Mouse (Mus musculus): ENCODE measurements at regions not wholly inside any gene's neighbourhood (a gene's known extent, or its start where the extent isn't known, plus 50 kb on each side); places are given as distances from the start of the nearest gene placed in this dataset.

- no peak for DNase-seq (ENCODE audit: low spot score)
These were observed 199.1 kb upstream of the Maf start for GRCm38 (mm10) chr8:115906650-115907049.

GRCm38 (mm10) chr8:115903853-115904420, 196.3 kb upstream of the Maf start:
- no peak for DNase-seq (ENCODE audit: low spot score)

GRCm38 (mm10) chr8:115897521-115898178, 190.1 kb upstream of the Maf start:
- no peak for DNase-seq (ENCODE audit: low spot score)

GRCm38 (mm10) chr8:115897086-115897485, 189.5 kb upstream of the Maf start:
- DNase-seq (ENCODE audit: low spot score) = no peak

- DNase-seq (ENCODE audit: low spot score) = no peak
These were observed 188.5 kb upstream of the Maf start for GRCm38 (mm10) chr8:115896066-115896465.

- no peak for DNase-seq (ENCODE audit: low spot score)
These were observed 180.7 kb upstream of the Maf start for GRCm38 (mm10) chr8:115888278-115888677.

- no peak for DNase-seq (ENCODE audit: low spot score)
These were observed 177.6 kb upstream of the Maf start for GRCm38 (mm10) chr8:115885121-115885743.

GRCm38 (mm10) chr8:115883808-115884207, 176.2 kb upstream of the Maf start:
- DNase-seq (ENCODE audit: low spot score) = no peak

- DNase-seq (ENCODE audit: low spot score) = no peak
These were observed 174.3 kb upstream of the Maf start for GRCm38 (mm10) chr8:115881881-115882280.

- no peak for DNase-seq (ENCODE audit: low spot score)
These were observed 167.2 kb upstream of the Maf start for GRCm38 (mm10) chr8:115874789-115875188.

GRCm38 (mm10) chr8:115871381-115871780, 163.8 kb upstream of the Maf start:
- DNase-seq (ENCODE audit: low spot score) = no peak

- no peak for DNase-seq (ENCODE audit: low spot score)
These were observed 153.8 kb upstream of the Maf start for GRCm38 (mm10) chr8:115861381-115861780.

- no peak for DNase-seq (ENCODE audit: low spot score)
These were observed 151.8 kb upstream of the Maf start for GRCm38 (mm10) chr8:115859406-115859805.

- no peak for DNase-seq (ENCODE audit: low spot score)
These were observed 149.2 kb upstream of the Maf start for GRCm38 (mm10) chr8:115856816-115857215.

GRCm38 (mm10) chr8:115855934-115856629, 148.5 kb upstream of the Maf start:
- no peak for DNase-seq (ENCODE audit: low spot score)

- no peak for DNase-seq (ENCODE audit: low spot score)
These were observed 146.8 kb upstream of the Maf start for GRCm38 (mm10) chr8:115854209-115854900.

GRCm38 (mm10) chr8:115850552-115850951, 143.0 kb upstream of the Maf start:
- DNase-seq (ENCODE audit: low spot score) = no peak

- DNase-seq (ENCODE audit: low spot score) = no peak
These were observed 125.8 kb upstream of the Maf start for GRCm38 (mm10) chr8:115833391-115833790.

GRCm38 (mm10) chr8:115831675-115832074, 124.1 kb upstream of the Maf start:
- no peak for DNase-seq (ENCODE audit: low spot score)

- DNase-seq (ENCODE audit: low spot score) = no peak
These were observed 122.5 kb upstream of the Maf start for GRCm38 (mm10) chr8:115830012-115830662.

GRCm38 (mm10) chr8:115826516-115826915, 118.9 kb upstream of the Maf start:
- DNase-seq (ENCODE audit: low spot score) = no peak

Measured in ovary, postnatal 14 days (tissue).